Mouse (Mus musculus) myocyte (in vitro differentiated cells): ENCODE measurements around the gene Gsdme. TPM values are rescaled to one million over a fixed set of nuclear protein-coding genes. Genes with fewer than 3 reads are reported as not detected.

Source experiments
- H3K27me3 ChIP-seq: one replicate; pipeline ENCODE4 v1.6.1; 2011; ENCODE audit not compliant: control insufficient read depth, insufficient read depth, insufficient read length
- H3K36me3 ChIP-seq: one replicate; pipeline ENCODE4 v1.6.1; 2011; ENCODE audit not compliant: control insufficient read depth, insufficient read depth
- H3K4me2 ChIP-seq: one replicate; pipeline ENCODE4 v1.6.1; 2011; ENCODE audit warnings: low read depth, control low read depth
- H3K4me3 ChIP-seq: one replicate; pipeline ENCODE4 v1.5.1; 2011; ENCODE audit warnings: mild to moderate bottlenecking, control low read depth, moderate library complexity
- H3K79me2 ChIP-seq: one replicate; pipeline ENCODE4 v1.6.1; 2011; ENCODE audit not compliant: control insufficient read depth, insufficient read depth
- H3ac ChIP-seq: one replicate; pipeline ENCODE4 v1.6.1; 2011; ENCODE audit not compliant: control insufficient read depth, insufficient read length
- CEBPB ChIP-seq: IDR thresholded peaks from 2 replicates; pipeline ENCODE4 v1.6.1; 2011; ENCODE audit warnings: mild to moderate bottlenecking, moderate library complexity; ENCODE audit not compliant: poor library complexity, insufficient read depth, severe bottlenecking
- E2F4 ChIP-seq: IDR thresholded peaks from one replicate; pipeline ENCODE4 v1.6.1; 2011; ENCODE audit warnings: mild to moderate bottlenecking, control low read depth, moderate library complexity; ENCODE audit not compliant: insufficient read depth
- MAX ChIP-seq: IDR thresholded peaks from one replicate; pipeline ENCODE4 v1.6.1; 2011; ENCODE audit warnings: low read depth, mild to moderate bottlenecking, control low read depth
- MYOD1 ChIP-seq, 3 experiments: IDR thresholded peaks; one replicate each; pipeline ENCODE4 v1.6.1; 2011; ENCODE audit warnings: control low read depth in 2 of 3, low read depth in 2 of 3, mild to moderate bottlenecking in 2 of 3, moderate library complexity in 1 of 3; ENCODE audit not compliant: insufficient read length in 2 of 3, control insufficient read depth in 1 of 3
- MYOG ChIP-seq, 3 experiments: IDR thresholded peaks; one replicate each; pipeline ENCODE4 v1.6.1; 2011; ENCODE audit warnings: control low read depth in 2 of 3, low read depth in 2 of 3, mild to moderate bottlenecking in 2 of 3; ENCODE audit not compliant: insufficient read length in 2 of 3, control insufficient read depth in 1 of 3, insufficient read depth in 1 of 3
- POLR2A ChIP-seq: IDR thresholded peaks from one replicate; pipeline ENCODE4 v1.6.1; 2011; ENCODE audit warnings: low read depth, mild to moderate bottlenecking, control low read depth, moderate library complexity; ENCODE audit not compliant: insufficient read length
- POLR2AphosphoS2 ChIP-seq: IDR thresholded peaks from one replicate; pipeline ENCODE4 v1.6.1; 2011; ENCODE audit warnings: low read depth, control low read depth; ENCODE audit not compliant: insufficient read length
- REST ChIP-seq: IDR thresholded peaks from one replicate; pipeline ENCODE4 v1.6.1; 2011; ENCODE audit warnings: mild to moderate bottlenecking, control low read depth, moderate library complexity; ENCODE audit not compliant: insufficient read depth, insufficient read length
- SRF ChIP-seq: IDR thresholded peaks from one replicate; pipeline ENCODE4 v1.6.1; 2011; ENCODE audit warnings: low read depth; ENCODE audit not compliant: control insufficient read depth, insufficient read length
- TCF12 ChIP-seq: IDR thresholded peaks from one replicate; pipeline ENCODE4 v1.6.1; 2011; ENCODE audit warnings: mild to moderate bottlenecking, control low read depth; ENCODE audit not compliant: poor library complexity, insufficient read depth, severe bottlenecking
- TCF3 ChIP-seq: IDR thresholded peaks from one replicate; pipeline ENCODE4 v1.6.1; 2011; ENCODE audit warnings: low read depth, control low read depth; ENCODE audit not compliant: insufficient read length
- USF1 ChIP-seq: IDR thresholded peaks from one replicate; pipeline ENCODE4 v1.6.1; 2011; ENCODE audit warnings: low read depth, mild to moderate bottlenecking, control low read depth, moderate library complexity
- polyA plus RNA-seq: library from polyadenylated mRNA; unstranded; fragments of >200 nt; fragmentation: generic; extraction: Trizol; gene quantifications from one replicate; pipeline ENCODE4 v1.2.1, GENCODE M21; 2012; ENCODE audit warnings: missing spikeins

The Gsdme gene
- polyA plus RNA-seq, result 4.7 TPM

- TF ChIP-seq MYOD1 (IDR thresholded peaks at IDR 0.05; ENCODE audit: control insufficient read depth in 1 of 3, insufficient read length in 2 of 3, low read depth in 2 of 3) (peak in 2 of 3 experiments; percentile 63 to 64), MYOG (IDR thresholded peaks at IDR 0.05; ENCODE audit: control insufficient read depth in 1 of 3, insufficient read depth in 1 of 3, insufficient read length in 2 of 3, low read depth in 2 of 3) (no peak)
- no peak within 1 kb of the TSS for H3ac ChIP-seq
- H3K79me2 ChIP-seq, result no peaks in the 10 kb centered on the region
- H3K27me3 ChIP-seq, result no peaks in the 10 kb centered on the region
- no peak within 1 kb of the TSS for H3K4me3 ChIP-seq
- H3K36me3 ChIP-seq, result no peaks in the 10 kb centered on the region
- peak within 1 kb of the TSS; percentile 85 for H3K4me2 ChIP-seq
Observed at GRCm38 (mm10) chr6:50263670-50264069, at the start of gene Gsdme. TSS of gene Gsdme (minus strand) at chr6:50263862.

- H3ac ChIP-seq, result no peak overlapping the region
- H3K36me3 ChIP-seq, result no peaks in the 10 kb centered on the region
- no peak for TF ChIP-seq POLR2A
- no peak for TF ChIP-seq TCF12
- H3K79me2 ChIP-seq, result no peaks in the 10 kb centered on the region
- H3K4me3 ChIP-seq, result no peak overlapping the region
- no peaks in the 10 kb centered on the region for H3K27me3 ChIP-seq
- H3K4me2 ChIP-seq, result no peak overlapping the region
Observed at GRCm38 (mm10) chr6:50312647-50313046, 49.0 kb upstream of the Gsdme start.

- no peaks in the 10 kb centered on the region for H3K27me3 ChIP-seq
- H3K79me2 ChIP-seq, result no peaks in the 10 kb centered on the region
- peaks cover 4% of the 10 kb centered on the region for H3K36me3 ChIP-seq
- no peak for TF ChIP-seq CEBPB
- TF ChIP-seq POLR2AphosphoS2, result no peak
- no peak for TF ChIP-seq E2F4
- no peak for TF ChIP-seq MAX
- no peak for TF ChIP-seq SRF
- TF ChIP-seq TCF12, result no peak
- no peak overlapping the region for H3K4me3 ChIP-seq
- no peak overlapping the region for H3ac ChIP-seq
- H3K4me2 ChIP-seq, result no peak overlapping the region
Observed at GRCm38 (mm10) chr6:50309019-50309418, 45.4 kb upstream of the Gsdme start.

GRCm38 (mm10) chr6:50306625-50307024 lies 43.0 kb upstream of the Gsdme start:
- no peak overlapping the region for H3K4me3 ChIP-seq
- no peaks in the 10 kb centered on the region for H3K79me2 ChIP-seq
- H3ac ChIP-seq, result no peak overlapping the region
- H3K4me2 ChIP-seq, result no peak overlapping the region
- H3K36me3 ChIP-seq, result peaks cover 4% of the 10 kb centered on the region
- TF ChIP-seq SRF (no peak), TCF3 (no peak), USF1 (no peak), MYOD1 (IDR thresholded peaks at IDR 0.05; ENCODE audit: control insufficient read depth in 1 of 3, insufficient read length in 2 of 3, low read depth in 2 of 3) (no peak), MAX (no peak), CEBPB (no peak), MYOG (IDR thresholded peaks at IDR 0.05; ENCODE audit: control insufficient read depth in 1 of 3, insufficient read depth in 1 of 3, insufficient read length in 2 of 3, low read depth in 2 of 3) (no peak), POLR2A (no peak), E2F4 (no peak), REST (no peak), TCF12 (no peak), POLR2AphosphoS2 (no peak)
- no peaks in the 10 kb centered on the region for H3K27me3 ChIP-seq

GRCm38 (mm10) chr6:50304949-50305491 lies 41.4 kb upstream of the Gsdme start:
- peaks cover 4% of the 10 kb centered on the region for H3K36me3 ChIP-seq
- no peak for TF ChIP-seq POLR2AphosphoS2
- no peak for TF ChIP-seq MAX
- no peak for TF ChIP-seq REST
- TF ChIP-seq TCF3, result no peak
- no peak for TF ChIP-seq TCF12
- no peak for TF ChIP-seq USF1
- TF ChIP-seq MYOG (IDR thresholded peaks at IDR 0.05; ENCODE audit: control insufficient read depth in 1 of 3, insufficient read depth in 1 of 3, insufficient read length in 2 of 3, low read depth in 2 of 3), result no peak
- no peak for TF ChIP-seq POLR2A
- no peak for TF ChIP-seq SRF

GRCm38 (mm10) chr6:50301121-50301520 lies 37.5 kb upstream of the Gsdme start:
- Histone ChIP-seq H3K4me2 (no peak overlapping the region), H3K4me3 (no peak overlapping the region), H3K36me3 (peaks cover 4% of the 10 kb centered on the region), H3K79me2 (no peaks in the 10 kb centered on the region), H3ac (no peak overlapping the region), H3K27me3 (no peaks in the 10 kb centered on the region)
- TF ChIP-seq POLR2AphosphoS2, result no peak
- TF ChIP-seq MYOG (IDR thresholded peaks at IDR 0.05; ENCODE audit: control insufficient read depth in 1 of 3, insufficient read depth in 1 of 3, insufficient read length in 2 of 3, low read depth in 2 of 3), result no peak
- no peak for TF ChIP-seq MYOD1 (IDR thresholded peaks at IDR 0.05; ENCODE audit: control insufficient read depth in 1 of 3, insufficient read length in 2 of 3, low read depth in 2 of 3)
- no peak for TF ChIP-seq CEBPB
- no peak for TF ChIP-seq TCF12
- TF ChIP-seq TCF3, result no peak
- TF ChIP-seq MAX, result no peak

More at GRCm38 (mm10) chr6:50304949-50305491, 41.4 kb upstream of the Gsdme start:
- H3K79me2 ChIP-seq, result no peaks in the 10 kb centered on the region
- H3K27me3 ChIP-seq, result no peaks in the 10 kb centered on the region
- H3K4me3 ChIP-seq, result no peak overlapping the region
- no peak overlapping the region for H3ac ChIP-seq
- no peak overlapping the region for H3K4me2 ChIP-seq
